Mouse (Mus musculus): ENCODE data around the gene Agbl5.

The Agbl5 gene

GRCm38 (mm10) chr5:30920621-30921020 lies 32.1 kb downstream of the Agbl5 start:
- peak in 1 of 2 experiments; percentile 55 for DNase-seq

- peak; percentile 88 to 92 for DNase-seq
Observed at GRCm38 (mm10) chr5:30921256-30922033, 33.0 kb downstream of the Agbl5 start, which contains the start of gene Khk. TSS of gene Khk (plus strand) at chr5:30921431.

GRCm38 (mm10) chr5:30922581-30923041 lies 34.1 kb downstream of the Agbl5 start:
- peak in 1 of 2 experiments; percentile 59 for DNase-seq

GRCm38 (mm10) chr5:30923119-30923518 lies 34.6 kb downstream of the Agbl5 start:
- no peak for DNase-seq

- no peak for DNase-seq
Observed at GRCm38 (mm10) chr5:30924614-30925013, 36.1 kb downstream of the Agbl5 start.

- peak; percentile 45 to 58 for DNase-seq
Observed at GRCm38 (mm10) chr5:30925217-30925616, 36.7 kb downstream of the Agbl5 start.

GRCm38 (mm10) chr5:30926073-30926472 lies 37.6 kb downstream of the Agbl5 start:
- DNase-seq = no peak

GRCm38 (mm10) chr5:30927945-30928529 lies 39.5 kb downstream of the Agbl5 start:
- DNase-seq = peak in 1 of 2 experiments; percentile 46

GRCm38 (mm10) chr5:30930121-30930520 lies 41.6 kb downstream of the Agbl5 start:
- DNase-seq = peak; percentile 73 to 82

- no peak for DNase-seq
Observed at GRCm38 (mm10) chr5:30930846-30931245, 42.4 kb downstream of the Agbl5 start.

GRCm38 (mm10) chr5:30931378-30931777 lies 42.9 kb downstream of the Agbl5 start:
- DNase-seq = no peak

GRCm38 (mm10) chr5:30933705-30934104 lies 45.2 kb downstream of the Agbl5 start:
- no peak for DNase-seq

- DNase-seq = no peak
Observed at GRCm38 (mm10) chr5:30934725-30935461, 46.4 kb downstream of the Agbl5 start.

GRCm38 (mm10) chr5:30943004-30943403 lies 54.5 kb downstream of the Agbl5 start:
- DNase-seq = peak in 1 of 2 experiments; percentile 45

- no peak for DNase-seq
Observed at GRCm38 (mm10) chr5:30944344-30944743, 55.9 kb downstream of the Agbl5 start.

- DNase-seq = peak; percentile 62 to 77
Observed at GRCm38 (mm10) chr5:30944956-30945781, 56.7 kb downstream of the Agbl5 start, which contains the start of gene Cgref1. TSS of gene Cgref1 (minus strand) at chr5:30945591.

GRCm38 (mm10) chr5:30948620-30949019 lies 60.1 kb downstream of the Agbl5 start:
- no peak for DNase-seq

GRCm38 (mm10) chr5:30949654-30950326 lies 61.3 kb downstream of the Agbl5 start:
- DNase-seq = peak; percentile 94 to 95

- DNase-seq = no peak
Observed at GRCm38 (mm10) chr5:30950451-30950850, 62.0 kb downstream of the Agbl5 start.

GRCm38 (mm10) chr5:30950922-30951321 lies 62.4 kb downstream of the Agbl5 start:
- no peak for DNase-seq

- no peak for DNase-seq
Observed at GRCm38 (mm10) chr5:30951706-30952105, 63.2 kb downstream of the Agbl5 start.

- no peak for DNase-seq
Observed at GRCm38 (mm10) chr5:30952551-30952950, 64.1 kb downstream of the Agbl5 start.
